Mouse (Mus musculus) heart, adult 2 months (tissue): ENCODE results near the gene Tacr1.

Experiments
- CTCF ChIP-seq: fragments of 200-600 bp; IDR thresholded peaks from 2 replicates; pipeline ENCODE4 v1.8.1; 2022; ENCODE audit warnings: antibody characterized with exemption, mild to moderate bottlenecking, moderate library complexity
- EP300 ChIP-seq: fragments of 200-500 bp; IDR thresholded peaks from 2 replicates; pipeline ENCODE4 v1.6.1; 2011; ENCODE audit warnings: low read depth, low read length, control low read depth; ENCODE audit not compliant: insufficient read depth
- POLR2A ChIP-seq: fragments of 200-500 bp; IDR thresholded peaks from 2 replicates; pipeline ENCODE4 v1.6.1; 2011; ENCODE audit warnings: mild to moderate bottlenecking, low read depth, low read length, control low read depth; ENCODE audit not compliant: insufficient read depth

DNA sequence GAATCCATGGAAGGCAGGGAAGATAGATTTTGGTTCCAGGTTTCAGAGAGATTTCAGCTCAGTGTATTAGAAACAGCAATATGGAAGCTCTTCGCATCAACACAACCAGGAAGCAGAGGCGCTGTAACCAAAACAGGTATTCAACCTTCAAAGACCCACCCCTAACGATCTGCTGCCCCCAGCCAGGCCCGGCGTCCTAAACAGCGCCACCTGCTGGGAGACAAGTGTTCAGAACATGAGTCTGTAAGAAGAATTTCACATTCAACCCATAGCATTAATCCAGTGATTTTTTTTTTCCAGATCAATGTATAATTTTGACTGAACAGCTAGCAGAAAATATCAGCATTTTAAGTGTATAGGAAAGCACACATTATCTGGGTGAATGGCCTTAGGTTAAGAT, 26.8 kb downstream of the Tacr1 start:
- peak; percentile 10; the same call in 1 of the 2 replicates for TF ChIP-seq CTCF
- no peak for TF ChIP-seq POLR2A
- TF ChIP-seq EP300: no peak
